Mouse (Mus musculus): ENCODE results near the gene Fxyd2. TPM values are rescaled to one million over a fixed set of nuclear protein-coding genes. Genes with fewer than 3 reads are reported as not detected.

Gene Fxyd2
- polyA plus RNA-seq, 1 experiment = 0.07 TPM

GRCm38 (mm10) chr9:45432639-45433038 is 33.2 kb downstream of the Fxyd2 start:
- Histone ChIP-seq H3ac (ENCODE audit: control insufficient read depth, insufficient read length) (no peak overlapping the region), H3K79me2 (ENCODE audit: control insufficient read depth, insufficient read depth) (no peaks in the 10 kb centered on the region), H3K4me2 (ENCODE audit: low read depth) (no peak overlapping the region), H3K4me3 (no peak overlapping the region), H3K36me3 (ENCODE audit: control insufficient read depth, insufficient read depth) (no peaks in the 10 kb centered on the region), H3K27me3 (ENCODE audit: control insufficient read depth, insufficient read depth, insufficient read length) (peaks cover 47% of the 10 kb centered on the region)
- no peak for TF ChIP-seq POLR2A (IDR thresholded peaks at IDR 0.05; ENCODE audit: insufficient read length, low read depth)
- TF ChIP-seq POLR2AphosphoS2 (IDR thresholded peaks at IDR 0.05; ENCODE audit: insufficient read length, low read depth) = no peak
- TF ChIP-seq MYOG (IDR thresholded peaks at IDR 0.05; ENCODE audit: control insufficient read depth in 1 of 3, insufficient read depth in 1 of 3, insufficient read length in 2 of 3, low read depth in 2 of 3) = no peak
- no peak for TF ChIP-seq TCF3 (IDR thresholded peaks at IDR 0.05; ENCODE audit: insufficient read length, low read depth)
- TF ChIP-seq CEBPB (IDR thresholded peaks at IDR 0.05; ENCODE audit: insufficient read depth, poor library complexity, severe bottlenecking) = no peak
- no peak for TF ChIP-seq MYOD1 (IDR thresholded peaks at IDR 0.05; ENCODE audit: control insufficient read depth in 1 of 3, insufficient read length in 2 of 3, low read depth in 2 of 3)

DNA sequence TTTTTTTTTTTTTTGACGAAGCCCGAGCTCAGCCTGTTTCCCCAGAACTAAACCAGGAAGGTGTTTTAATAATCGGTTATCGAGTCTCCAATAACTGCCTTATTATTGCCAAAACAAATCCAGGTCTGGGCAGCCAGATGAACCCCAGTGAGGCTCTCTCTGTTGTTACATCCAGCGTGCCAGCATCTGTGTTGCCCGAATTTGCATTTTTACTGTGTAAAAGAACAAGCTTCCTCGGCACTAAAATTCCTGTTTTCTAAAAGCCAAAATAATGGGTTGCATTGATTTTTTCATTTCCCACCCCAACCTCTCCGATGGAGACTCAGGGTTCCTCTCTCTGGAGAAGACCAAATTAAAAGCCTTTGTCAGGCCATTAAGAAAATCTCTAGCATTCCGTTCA is 33.6 kb downstream of the Fxyd2 start:
- TF ChIP-seq TCF12 (IDR thresholded peaks at IDR 0.05; ENCODE audit: insufficient read depth, poor library complexity, severe bottlenecking) (no peak), POLR2AphosphoS2 (IDR thresholded peaks at IDR 0.05; ENCODE audit: insufficient read length, low read depth) (no peak), E2F4 (IDR thresholded peaks at IDR 0.05; ENCODE audit: insufficient read depth) (no peak), REST (IDR thresholded peaks at IDR 0.05; ENCODE audit: insufficient read depth, insufficient read length) (no peak)
- Histone ChIP-seq H3K36me3 (ENCODE audit: control insufficient read depth, insufficient read depth) (no peaks in the 10 kb centered on the region), H3K27me3 (ENCODE audit: control insufficient read depth, insufficient read depth, insufficient read length) (peaks cover 47% of the 10 kb centered on the region)

GRCm38 (mm10) chr9:45434171-45434570 is 34.7 kb downstream of the Fxyd2 start:
- Histone ChIP-seq H3K36me3 (ENCODE audit: control insufficient read depth, insufficient read depth) (no peaks in the 10 kb centered on the region), H3K27me3 (ENCODE audit: control insufficient read depth, insufficient read depth, insufficient read length) (peaks cover 47% of the 10 kb centered on the region), H3K4me3 (no peak overlapping the region), H3K4me2 (ENCODE audit: low read depth) (no peak overlapping the region), H3ac (ENCODE audit: control insufficient read depth, insufficient read length) (no peak overlapping the region), H3K79me2 (ENCODE audit: control insufficient read depth, insufficient read depth) (no peaks in the 10 kb centered on the region)
- TF ChIP-seq REST (IDR thresholded peaks at IDR 0.05; ENCODE audit: insufficient read depth, insufficient read length) (no peak), TCF12 (IDR thresholded peaks at IDR 0.05; ENCODE audit: insufficient read depth, poor library complexity, severe bottlenecking) (no peak), TCF3 (IDR thresholded peaks at IDR 0.05; ENCODE audit: insufficient read length, low read depth) (no peak), POLR2AphosphoS2 (IDR thresholded peaks at IDR 0.05; ENCODE audit: insufficient read length, low read depth) (no peak), MYOD1 (IDR thresholded peaks at IDR 0.05; ENCODE audit: control insufficient read depth in 1 of 3, insufficient read length in 2 of 3, low read depth in 2 of 3) (no peak), MYOG (IDR thresholded peaks at IDR 0.05; ENCODE audit: control insufficient read depth in 1 of 3, insufficient read depth in 1 of 3, insufficient read length in 2 of 3, low read depth in 2 of 3) (no peak), MAX (IDR thresholded peaks at IDR 0.05; ENCODE audit: low read depth) (no peak), CEBPB (IDR thresholded peaks at IDR 0.05; ENCODE audit: insufficient read depth, poor library complexity, severe bottlenecking) (no peak), USF1 (IDR thresholded peaks at IDR 0.05; ENCODE audit: low read depth) (no peak), E2F4 (IDR thresholded peaks at IDR 0.05; ENCODE audit: insufficient read depth) (no peak), POLR2A (IDR thresholded peaks at IDR 0.05; ENCODE audit: insufficient read length, low read depth) (no peak), SRF (IDR thresholded peaks at IDR 0.05; ENCODE audit: control insufficient read depth, insufficient read length, low read depth) (no peak)

More for the DNA sequence above, 33.6 kb downstream of the Fxyd2 start:
- H3K4me3 ChIP-seq = no peak overlapping the region
- H3ac ChIP-seq (ENCODE audit: control insufficient read depth, insufficient read length) = no peak overlapping the region
- H3K79me2 ChIP-seq (ENCODE audit: control insufficient read depth, insufficient read depth) = no peaks in the 10 kb centered on the region
- no peak overlapping the region for H3K4me2 ChIP-seq (ENCODE audit: low read depth)

GRCm38 (mm10) chr9:45439025-45439424 is 39.6 kb downstream of the Fxyd2 start:
- Histone ChIP-seq H3K4me3 (no peak overlapping the region), H3K79me2 (ENCODE audit: control insufficient read depth, insufficient read depth) (no peaks in the 10 kb centered on the region), H3K36me3 (ENCODE audit: control insufficient read depth, insufficient read depth) (no peaks in the 10 kb centered on the region), H3ac (ENCODE audit: control insufficient read depth, insufficient read length) (no peak overlapping the region), H3K4me2 (ENCODE audit: low read depth) (no peak overlapping the region), H3K27me3 (ENCODE audit: control insufficient read depth, insufficient read depth, insufficient read length) (peaks cover 24% of the 10 kb centered on the region)
- TF ChIP-seq MYOG (IDR thresholded peaks at IDR 0.05; ENCODE audit: control insufficient read depth in 1 of 3, insufficient read depth in 1 of 3, insufficient read length in 2 of 3, low read depth in 2 of 3) (no peak), MAX (IDR thresholded peaks at IDR 0.05; ENCODE audit: low read depth) (no peak), TCF12 (IDR thresholded peaks at IDR 0.05; ENCODE audit: insufficient read depth, poor library complexity, severe bottlenecking) (no peak), POLR2AphosphoS2 (IDR thresholded peaks at IDR 0.05; ENCODE audit: insufficient read length, low read depth) (no peak), MYOD1 (IDR thresholded peaks at IDR 0.05; ENCODE audit: control insufficient read depth in 1 of 3, insufficient read length in 2 of 3, low read depth in 2 of 3) (no peak), REST (IDR thresholded peaks at IDR 0.05; ENCODE audit: insufficient read depth, insufficient read length) (no peak), USF1 (IDR thresholded peaks at IDR 0.05; ENCODE audit: low read depth) (no peak), CEBPB (IDR thresholded peaks at IDR 0.05; ENCODE audit: insufficient read depth, poor library complexity, severe bottlenecking) (no peak), POLR2A (IDR thresholded peaks at IDR 0.05; ENCODE audit: insufficient read length, low read depth) (no peak), TCF3 (IDR thresholded peaks at IDR 0.05; ENCODE audit: insufficient read length, low read depth) (no peak), E2F4 (IDR thresholded peaks at IDR 0.05; ENCODE audit: insufficient read depth) (no peak), SRF (IDR thresholded peaks at IDR 0.05; ENCODE audit: control insufficient read depth, insufficient read length, low read depth) (no peak)

- TF ChIP-seq SRF (IDR thresholded peaks at IDR 0.05; ENCODE audit: control insufficient read depth, insufficient read length, low read depth) = no peak
- TF ChIP-seq MAX (IDR thresholded peaks at IDR 0.05; ENCODE audit: low read depth) = no peak
- TF ChIP-seq MYOG (IDR thresholded peaks at IDR 0.05; ENCODE audit: control insufficient read depth in 1 of 3, insufficient read depth in 1 of 3, insufficient read length in 2 of 3, low read depth in 2 of 3) = no peak
- TF ChIP-seq USF1 (IDR thresholded peaks at IDR 0.05; ENCODE audit: low read depth) = no peak
- TF ChIP-seq TCF12 (IDR thresholded peaks at IDR 0.05; ENCODE audit: insufficient read depth, poor library complexity, severe bottlenecking) = no peak
- TF ChIP-seq CEBPB (IDR thresholded peaks at IDR 0.05; ENCODE audit: insufficient read depth, poor library complexity, severe bottlenecking) = no peak
- no peak for TF ChIP-seq TCF3 (IDR thresholded peaks at IDR 0.05; ENCODE audit: insufficient read length, low read depth)
- TF ChIP-seq POLR2A (IDR thresholded peaks at IDR 0.05; ENCODE audit: insufficient read length, low read depth) = no peak
- TF ChIP-seq E2F4 (IDR thresholded peaks at IDR 0.05; ENCODE audit: insufficient read depth) = no peak
- no peak for TF ChIP-seq POLR2AphosphoS2 (IDR thresholded peaks at IDR 0.05; ENCODE audit: insufficient read length, low read depth)
- TF ChIP-seq REST (IDR thresholded peaks at IDR 0.05; ENCODE audit: insufficient read depth, insufficient read length) = no peak
- TF ChIP-seq MYOD1 (IDR thresholded peaks at IDR 0.05; ENCODE audit: control insufficient read depth in 1 of 3, insufficient read length in 2 of 3, low read depth in 2 of 3) = no peak
Observed at GRCm38 (mm10) chr9:45440083-45440784, 40.8 kb downstream of the Fxyd2 start.

More at GRCm38 (mm10) chr9:45440083-45440784, 40.8 kb downstream of the Fxyd2 start:
- no peaks in the 10 kb centered on the region for H3K36me3 ChIP-seq (ENCODE audit: control insufficient read depth, insufficient read depth)
- no peak overlapping the region for H3K4me3 ChIP-seq
- H3K79me2 ChIP-seq (ENCODE audit: control insufficient read depth, insufficient read depth) = no peaks in the 10 kb centered on the region
- no peak overlapping the region for H3K4me2 ChIP-seq (ENCODE audit: low read depth)
- peaks cover 17% of the 10 kb centered on the region for H3K27me3 ChIP-seq (ENCODE audit: control insufficient read depth, insufficient read depth, insufficient read length)
- no peak overlapping the region for H3ac ChIP-seq (ENCODE audit: control insufficient read depth, insufficient read length)
